Mouse (Mus musculus) olfactory bulb, adult 2 months (tissue): ENCODE measurements around the gene Tmem198. TPM values are rescaled to one million over a fixed set of nuclear protein-coding genes. Genes with fewer than 3 reads are reported as not detected.

Experiments used
- H3K27ac ChIP-seq: fragments of 200-500 bp; 2 replicates; pipeline ENCODE4 v1.5.1; 2012; ENCODE audit warnings: low read depth, low read length; ENCODE audit not compliant: insufficient read depth
- H3K4me1 ChIP-seq: fragments of 200-500 bp; 2 replicates; pipeline ENCODE4 v1.6.1; 2012; ENCODE audit warnings: low read length; ENCODE audit not compliant: control insufficient read depth, insufficient read depth
- H3K4me3 ChIP-seq: fragments of 200-500 bp; 2 replicates; pipeline ENCODE4 v1.5.1; 2012; ENCODE audit warnings: mild to moderate bottlenecking, low read depth, low read length, moderate library complexity; ENCODE audit not compliant: insufficient read depth
- CTCF ChIP-seq: fragments of 200-500 bp; IDR thresholded peaks from 2 replicates; pipeline ENCODE4 v1.5.1; 2012; ENCODE audit warnings: low read depth, mild to moderate bottlenecking, low read length, moderate library complexity; ENCODE audit not compliant: insufficient read depth
- POLR2A ChIP-seq: fragments of 200-500 bp; IDR thresholded peaks from 2 replicates; pipeline ENCODE4 v1.6.1; 2012; ENCODE audit warnings: mild to moderate bottlenecking, low read depth, low read length, moderate library complexity; ENCODE audit not compliant: insufficient read depth
- WGBS: fragments of 180-500 bp; shearing (Covaris S2); methylation state at CpG from one replicate; pipeline ENCODE4 v1.1.7; 2018; 5-methylcytosine and 5-hydroxymethylcytosine counted together
- polyA plus RNA-seq: library from polyadenylated mRNA; stranded (reverse); fragments of >200 nt; gene quantifications from 2 replicates; pipeline ENCODE4 v1.2.4, GENCODE M21; 2012; ENCODE audit warnings: low replicate concordance; ENCODE audit not compliant: missing spikeins, insufficient read depth, insufficient read length

Tmem198 gene
- polyA plus RNA-seq, 1 experiment: not detected

GRCm38 (mm10) chr1:75479635-75479989 lies 280 bp downstream of the Tmem198 start:
- Histone ChIP-seq H3K4me1 (peaks cover 31% of the 10 kb centered on the region), H3K4me3 (peak overlapping the region; percentile 82), H3K27ac (peak overlapping the region; percentile 76)
- TF ChIP-seq POLR2A: no peak
- no peak for TF ChIP-seq CTCF
- WGBS: 1% methylated on average over 24 of the region's 24 CpGs

DNA sequence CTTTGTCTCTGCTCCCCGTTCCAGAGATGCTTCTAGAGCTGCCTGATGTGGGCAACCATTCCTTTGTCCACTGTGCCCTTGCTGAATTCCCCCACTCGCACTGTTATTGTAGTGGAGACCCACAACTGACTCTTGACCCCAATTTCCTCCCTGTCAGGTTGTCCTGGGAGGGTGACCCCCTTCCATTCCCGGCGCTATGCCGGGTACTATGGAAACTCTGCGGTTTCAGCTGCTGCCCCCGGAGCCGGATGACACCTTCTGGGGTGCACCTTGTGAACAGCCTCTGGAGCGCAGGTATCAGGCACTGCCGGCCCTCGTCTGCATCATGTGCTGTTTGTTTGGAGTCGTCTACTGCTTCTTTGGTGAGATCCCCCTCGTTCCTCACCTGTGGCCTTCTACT lies 704 bp downstream of the Tmem198 start:
- Histone ChIP-seq H3K4me1 (peaks cover 28% of the 10 kb centered on the region), H3K4me3 (peak overlapping the region; percentile 82), H3K27ac (peak overlapping the region; percentile 76)
- TF ChIP-seq POLR2A: no peak
- no peak for TF ChIP-seq CTCF
- 9% methylated on average over 13 of the region's 13 CpGs for whole genome bisulfite sequencing

- no peak overlapping the region for H3K27ac ChIP-seq
- 73% methylated on average over 7 of the region's 7 CpGs for WGBS
- 0 out of 2 replicates have a peak overlapping the region, but pooled peaks have one; percentile 7 for H3K4me3 ChIP-seq
- H3K4me1 ChIP-seq: peaks cover 27% of the 10 kb centered on the region
- TF ChIP-seq CTCF: no peak
- TF ChIP-seq POLR2A: no peak
Measured at GRCm38 (mm10) chr1:75480735-75481134, 1.4 kb downstream of the Tmem198 start.

- H3K4me1 ChIP-seq: peaks cover 30% of the 10 kb centered on the region
- no peak overlapping the region; the same call in 1 of the 2 replicates for H3K4me3 ChIP-seq
- no peak overlapping the region for H3K27ac ChIP-seq
- TF ChIP-seq CTCF (no peak), POLR2A (no peak)
- WGBS: 23% methylated on average over 24 of the region's 24 CpGs
Measured at GRCm38 (mm10) chr1:75486561-75486960, 7.2 kb downstream of the Tmem198 start.

DNA sequence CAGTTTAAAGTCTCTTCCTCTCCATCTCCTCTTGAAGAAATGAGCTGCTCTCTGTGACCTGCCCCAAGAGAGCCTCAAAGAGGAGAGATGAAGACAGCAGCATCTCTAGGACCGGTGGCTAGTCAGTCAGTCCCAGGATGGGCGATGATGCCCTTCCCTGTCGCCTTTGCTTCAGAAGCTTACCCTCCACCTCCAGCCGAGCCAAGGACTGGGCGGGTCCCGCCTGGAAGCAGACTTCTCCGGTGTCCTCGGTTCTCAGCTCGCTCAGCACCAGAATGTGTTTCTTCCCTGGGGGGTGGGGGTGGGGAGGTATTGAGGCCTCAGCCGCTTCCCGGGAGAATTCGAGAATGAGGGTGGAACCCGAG lies 7.7 kb downstream of the Tmem198 start:
- Histone ChIP-seq H3K4me1 (peaks cover 30% of the 10 kb centered on the region), H3K4me3 (peak overlapping the region; percentile 56), H3K27ac (no peak overlapping the region)
- 3% methylated on average over 13 of the region's 13 CpGs for whole genome bisulfite sequencing
- TF ChIP-seq POLR2A: no peak
- TF ChIP-seq CTCF: no peak

DNA sequence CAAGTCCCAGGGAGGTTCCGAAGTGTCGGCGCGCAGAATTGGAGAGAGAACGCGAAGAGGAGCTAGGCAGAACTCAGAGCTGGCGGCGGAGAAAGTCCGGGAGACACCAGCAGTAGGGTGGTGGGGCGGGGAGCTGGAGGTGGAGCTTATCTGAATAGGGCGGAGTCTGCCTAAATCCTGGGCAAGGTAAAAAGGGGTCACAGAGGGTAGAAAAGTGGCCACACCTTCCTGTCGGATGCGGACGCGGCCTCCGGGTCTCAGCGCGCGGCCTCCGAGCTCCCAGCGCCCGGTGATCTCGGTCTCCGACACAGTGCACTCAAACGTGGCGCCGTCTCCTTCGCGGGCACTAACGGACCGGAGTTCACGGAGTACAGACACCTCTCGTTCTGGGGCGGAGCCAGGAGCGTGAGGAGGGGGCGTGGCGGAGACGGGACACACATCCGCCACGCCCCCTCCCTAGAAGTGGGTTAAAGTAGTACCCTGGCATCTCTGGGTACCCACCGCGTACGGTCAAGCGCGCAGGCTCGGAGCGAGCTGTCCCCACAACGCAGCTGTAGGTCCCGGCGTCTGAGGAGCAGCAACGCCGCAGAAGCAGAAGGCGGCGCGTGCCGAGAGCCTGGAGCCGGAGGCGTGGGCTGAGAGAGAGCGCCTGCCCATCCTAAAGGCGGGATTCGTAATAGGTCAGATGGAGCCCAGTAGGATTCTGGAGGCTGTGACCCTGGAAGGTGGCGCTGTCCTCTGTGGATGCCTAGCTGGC lies 8.3 kb downstream of the Tmem198 start:
- TF ChIP-seq POLR2A (no peak), CTCF (no peak)
- WGBS: under 1% methylated on average over 62 of the region's 62 CpGs
- Histone ChIP-seq H3K4me3 (peak overlapping the region; percentile 56), H3K27ac (no peak overlapping the region), H3K4me1 (peaks cover 26% of the 10 kb centered on the region)

DNA sequence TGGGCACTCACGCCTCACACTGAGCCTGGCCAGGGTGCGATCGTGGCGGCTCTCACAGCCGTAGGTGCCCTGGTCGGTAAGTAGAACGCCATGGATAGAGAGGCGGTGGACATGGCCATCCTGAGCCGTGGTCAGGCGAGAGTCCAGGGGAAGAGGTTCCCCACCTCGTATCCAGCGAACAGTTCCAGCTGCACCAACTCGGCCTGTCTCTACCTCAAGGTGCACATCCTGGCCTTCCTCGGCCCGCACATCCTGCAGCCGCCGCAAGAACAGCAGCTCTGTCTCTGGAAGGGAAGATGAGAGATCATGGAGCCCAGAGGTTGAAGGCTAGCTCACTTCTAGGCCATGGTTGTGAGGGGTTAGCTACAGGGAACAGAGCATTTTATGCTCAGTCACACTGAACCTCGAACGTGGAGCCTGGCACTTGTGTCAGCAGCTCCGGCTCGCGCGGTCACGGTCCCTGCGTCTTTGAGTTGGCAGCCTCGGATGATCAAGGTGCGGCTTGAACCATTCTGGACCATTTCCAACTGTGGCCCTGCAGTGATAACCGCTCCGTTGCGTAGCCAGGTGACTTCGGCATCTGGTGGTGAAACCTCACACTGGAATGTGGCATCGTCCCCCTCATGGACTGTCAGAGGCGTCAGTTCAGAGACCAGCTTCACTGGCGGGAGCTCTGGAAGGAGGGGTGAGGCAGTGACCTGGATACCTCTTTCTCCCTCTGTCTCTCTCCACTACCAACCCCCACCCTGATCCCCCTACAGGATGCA lies 11.6 kb downstream of the Tmem198 start:
- 92% methylated on average over 34 of the region's 34 CpGs for WGBS
- Histone ChIP-seq H3K4me1 (peaks cover 21% of the 10 kb centered on the region), H3K27ac (no peak overlapping the region), H3K4me3 (no peak overlapping the region)
- TF ChIP-seq POLR2A (no peak), CTCF (no peak)

- no peak overlapping the region for H3K4me3 ChIP-seq
- 67% methylated on average over 24 of the region's 24 CpGs for WGBS
- TF ChIP-seq CTCF (no peak), POLR2A (no peak)
- H3K4me1 ChIP-seq: peaks cover 8% of the 10 kb centered on the region
- no peak overlapping the region for H3K27ac ChIP-seq
Measured at GRCm38 (mm10) chr1:75492579-75493170, 13.3 kb downstream of the Tmem198 start.

- WGBS: 53% methylated on average over 12 of the region's 12 CpGs
- no peak for TF ChIP-seq POLR2A
- no peak for TF ChIP-seq CTCF
- H3K4me1 ChIP-seq: no peaks in the 10 kb centered on the region
- no peak overlapping the region for H3K27ac ChIP-seq
- no peak overlapping the region for H3K4me3 ChIP-seq
Measured at GRCm38 (mm10) chr1:75494878-75495548, 15.7 kb downstream of the Tmem198 start.
